Mouse (Mus musculus) CH12.LX (cell line): ENCODE results near the gene Lemd2.

Source experiments
- CTCF ChIP-seq, 2 experiments: IDR thresholded peaks in 1 of 2; conservative IDR thresholded peaks in 1 of 2; 2 replicates each; pipeline ENCODE4 v1.5.1; 2011 to 2012; ENCODE audit warnings: low read depth in 2 of 2, low read length in 2 of 2, improper control_type of control experiment in 1 of 2, inconsistent platforms in 1 of 2, mild to moderate bottlenecking in 1 of 2, moderate library complexity in 1 of 2
- ELF1 ChIP-seq: IDR thresholded peaks from 2 replicates; pipeline ENCODE4 v1.6.1; 2014; ENCODE audit warnings: low read depth, mild to moderate bottlenecking, inconsistent platforms, low read length, improper control_type of control experiment
- EP300 ChIP-seq: IDR thresholded peaks from 2 replicates; pipeline ENCODE4 v1.6.1; 2011; ENCODE audit warnings: low read length, improper control_type of control experiment
- ETS1 ChIP-seq: conservative IDR thresholded peaks from 2 replicates; pipeline ENCODE4 v1.6.1; 2012; ENCODE audit warnings: low read depth, mild to moderate bottlenecking, inconsistent platforms, low read length, improper control_type of control experiment, moderate library complexity
- HCFC1 ChIP-seq: IDR thresholded peaks from 2 replicates; pipeline ENCODE4 v1.6.1; 2012; ENCODE audit warnings: low read depth, mild to moderate bottlenecking, inconsistent platforms, low read length, improper control_type of control experiment
- MAX ChIP-seq: IDR thresholded peaks from 2 replicates; pipeline ENCODE4 v1.6.1; 2011; ENCODE audit warnings: low read length, improper control_type of control experiment
- POLR2A ChIP-seq: IDR thresholded peaks from 2 replicates; pipeline ENCODE4 v1.6.1; 2011; ENCODE audit warnings: low read depth, mild to moderate bottlenecking, improper control_type of control experiment, low read length
- RCOR1 ChIP-seq: conservative IDR thresholded peaks from 2 replicates; pipeline ENCODE4 v1.6.1; 2012; ENCODE audit warnings: low read depth, mild to moderate bottlenecking, inconsistent platforms, low read length, improper control_type of control experiment
- TCF12 ChIP-seq: IDR thresholded peaks from 2 replicates; pipeline ENCODE4 v1.6.1; 2014; ENCODE audit warnings: low read depth, mild to moderate bottlenecking, inconsistent platforms, low read length, improper control_type of control experiment
- ZC3H11A ChIP-seq: IDR thresholded peaks from 2 replicates; pipeline ENCODE4 v1.6.1; 2012; ENCODE audit warnings: low read depth, mild to moderate bottlenecking, inconsistent platforms, low read length, improper control_type of control experiment
- ZKSCAN1 ChIP-seq: IDR thresholded peaks from 2 replicates; pipeline ENCODE4 v1.6.1; 2012; ENCODE audit warnings: low read depth, inconsistent platforms, low read length, improper control_type of control experiment, borderline replicate concordance

DNA sequence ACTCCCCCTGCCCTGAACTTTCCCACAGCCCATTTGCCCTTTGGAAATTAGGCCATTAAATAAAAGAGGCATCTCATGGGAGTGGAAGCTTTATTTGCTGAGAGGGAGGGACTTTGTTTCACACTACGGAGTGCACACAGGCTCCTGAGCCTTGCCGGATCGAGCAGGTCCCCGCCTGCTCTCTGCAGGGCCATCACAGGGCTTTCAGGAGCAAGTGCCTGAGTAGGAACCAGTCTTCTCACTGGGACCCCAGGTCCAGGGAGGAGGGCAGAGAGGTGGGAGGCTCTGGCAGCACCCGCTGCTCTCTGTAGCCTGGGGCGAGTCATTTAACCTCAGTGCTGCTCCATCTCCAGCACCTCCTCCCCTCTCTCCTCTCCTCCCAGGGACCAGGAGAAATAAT lies 7.7 kb upstream of the Lemd2 start:
- no peak for TF ChIP-seq ZC3H11A
- no peak for TF ChIP-seq EP300
- TF ChIP-seq POLR2A, result no peak
- no peak for TF ChIP-seq ETS1
- TF ChIP-seq ZKSCAN1, result no peak
- no peak for TF ChIP-seq TCF12
- no peak for TF ChIP-seq HCFC1
- TF ChIP-seq RCOR1, result no peak
- no peak for TF ChIP-seq CTCF (conservative IDR thresholded peaks at IDR 0.05 in 1 of 2, IDR thresholded peaks at IDR 0.05 in 1 of 2; ENCODE audit: low read depth in 2 of 2, low read length in 2 of 2)
- no peak for TF ChIP-seq MAX
- no peak for TF ChIP-seq ELF1
